Mouse (Mus musculus) ovary, adult 10 weeks (tissue): Measurements from ENCODE around the gene Jaml. TPM values are rescaled to one million over a fixed set of nuclear protein-coding genes. Genes with fewer than 3 reads are reported as not detected.

Experiments used
- polyA plus RNA-seq: library from polyadenylated mRNA; stranded (reverse); fragments of 350-450 nt; fragmentation: Illumina TruSeq; extraction: RNeasy Lipid Tissue Mini Kit (QIAGEN cat#74804); gene quantifications from one replicate; pipeline ENCODE4 v1.2.3, GENCODE M21; 2014

Jaml gene
- 4.1 TPM for polyA plus RNA-seq

DNA sequence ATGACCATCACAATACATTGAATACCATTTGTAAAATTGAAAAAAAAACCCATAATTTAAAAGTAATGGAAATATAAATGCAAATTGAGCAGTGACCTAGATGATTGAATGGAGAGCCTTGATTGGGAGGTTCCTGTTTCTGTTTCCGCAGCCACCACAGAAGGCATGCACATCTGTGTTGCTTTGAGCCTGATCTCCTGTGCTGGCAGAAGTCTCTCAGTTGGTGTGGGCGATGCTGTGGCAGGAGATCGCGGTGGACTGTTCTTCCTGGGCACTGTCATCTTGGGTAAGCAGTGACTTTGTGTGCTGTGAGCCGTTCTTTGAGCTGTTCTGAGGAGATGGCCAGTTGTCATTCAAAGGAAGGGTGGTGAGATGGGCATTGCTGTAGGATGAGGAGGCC, at the start of gene Jaml:
TSS of gene Jaml (plus strand) at position 173 of the 400 bp plus-strand sequence.

DNA sequence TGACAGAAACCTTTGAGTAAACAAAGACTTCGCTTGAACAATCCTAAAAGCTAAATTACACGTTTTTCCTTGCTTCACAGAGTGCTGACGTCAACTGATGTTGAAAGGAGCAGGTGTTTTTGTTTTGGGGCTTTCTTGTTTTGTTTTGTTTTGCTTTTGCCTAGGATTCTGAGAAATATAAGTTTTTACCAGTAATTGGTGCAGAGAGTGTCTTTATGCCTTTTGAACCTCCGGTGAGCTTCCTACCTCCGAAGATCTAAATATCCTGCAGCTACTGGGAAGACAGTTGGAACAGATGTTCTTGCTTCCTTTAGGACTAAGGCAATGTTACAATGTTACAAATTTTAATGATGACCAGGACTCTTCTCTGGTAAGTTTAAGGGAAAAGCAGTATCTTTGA, 39.5 kb upstream of the Jaml start, which contains the start of gene Mpzl2:
TSS of gene Mpzl2 (plus strand) at position 301 of the 400 bp plus-strand sequence.

DNA sequence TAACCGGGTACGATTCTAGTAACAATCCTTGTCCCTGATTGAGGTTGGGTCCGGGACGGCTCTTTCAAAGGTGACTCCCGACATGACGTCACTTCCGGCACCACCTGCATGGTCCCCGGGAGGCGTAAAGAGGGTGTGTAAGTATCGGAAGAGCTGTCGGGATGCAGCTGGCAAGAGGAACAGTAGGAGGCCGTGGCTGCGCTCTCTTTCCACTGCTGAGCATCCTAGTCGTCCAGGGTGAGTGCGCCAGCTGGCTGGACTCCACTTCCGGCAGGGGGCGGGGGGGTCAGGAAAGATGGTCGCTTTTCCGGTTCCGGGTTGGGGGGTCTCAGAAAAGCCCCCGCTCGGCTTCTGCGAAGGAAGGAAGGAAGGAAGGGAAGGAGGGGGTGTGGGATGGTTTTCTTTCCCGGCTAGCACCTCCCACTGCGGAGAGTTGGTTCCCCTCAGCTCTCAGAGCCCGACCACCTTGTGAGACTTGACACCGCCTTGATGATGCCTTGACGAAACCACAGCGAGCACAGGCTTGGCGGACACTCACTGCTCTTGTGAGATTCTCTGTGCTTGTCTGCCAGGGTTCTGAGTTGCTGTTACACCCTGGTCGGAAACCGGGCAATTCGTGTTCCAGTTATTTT, 23.8 kb upstream of the Jaml start, which contains the start of gene Mpzl3:
TSS of gene Mpzl3 (plus strand) at position 105 of the 632 bp plus-strand sequence.

DNA sequence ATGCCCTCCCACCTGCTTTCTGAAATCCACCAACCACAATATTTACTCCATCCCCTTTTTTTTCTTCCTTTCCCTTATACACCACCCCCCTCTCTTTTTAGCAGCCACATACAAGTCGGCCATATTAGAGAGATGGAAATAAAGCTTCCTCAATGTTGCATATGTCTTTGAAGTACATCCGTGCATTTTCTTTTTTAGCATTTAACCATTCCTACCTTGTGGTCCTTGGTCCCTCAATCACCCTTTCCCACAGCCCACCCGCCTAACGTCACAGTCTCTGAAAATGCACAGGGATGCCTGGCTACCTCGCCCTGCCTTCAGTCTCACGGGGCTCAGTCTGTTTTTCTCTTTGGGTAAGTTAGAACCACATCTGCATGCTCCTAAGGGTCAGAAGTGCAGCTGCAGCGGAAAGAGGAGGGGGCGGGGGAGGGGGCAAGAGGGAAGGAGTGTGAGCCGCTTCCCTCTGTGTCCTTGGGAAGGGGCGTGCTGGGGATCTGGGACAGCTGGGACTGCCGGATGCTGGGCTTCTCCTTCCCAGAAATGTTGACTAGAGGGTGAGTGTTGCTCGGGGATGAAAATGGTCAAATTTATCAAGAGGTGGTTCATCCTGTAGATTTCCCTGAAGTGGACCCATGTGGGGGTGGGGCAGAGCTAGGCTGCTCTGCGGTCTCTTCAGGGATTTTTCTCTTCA, 38.9 kb downstream of the Jaml start, which contains the start of gene Scn2b:
TSS of gene Scn2b (plus strand) at position 42 of the 691 bp plus-strand sequence.

DNA sequence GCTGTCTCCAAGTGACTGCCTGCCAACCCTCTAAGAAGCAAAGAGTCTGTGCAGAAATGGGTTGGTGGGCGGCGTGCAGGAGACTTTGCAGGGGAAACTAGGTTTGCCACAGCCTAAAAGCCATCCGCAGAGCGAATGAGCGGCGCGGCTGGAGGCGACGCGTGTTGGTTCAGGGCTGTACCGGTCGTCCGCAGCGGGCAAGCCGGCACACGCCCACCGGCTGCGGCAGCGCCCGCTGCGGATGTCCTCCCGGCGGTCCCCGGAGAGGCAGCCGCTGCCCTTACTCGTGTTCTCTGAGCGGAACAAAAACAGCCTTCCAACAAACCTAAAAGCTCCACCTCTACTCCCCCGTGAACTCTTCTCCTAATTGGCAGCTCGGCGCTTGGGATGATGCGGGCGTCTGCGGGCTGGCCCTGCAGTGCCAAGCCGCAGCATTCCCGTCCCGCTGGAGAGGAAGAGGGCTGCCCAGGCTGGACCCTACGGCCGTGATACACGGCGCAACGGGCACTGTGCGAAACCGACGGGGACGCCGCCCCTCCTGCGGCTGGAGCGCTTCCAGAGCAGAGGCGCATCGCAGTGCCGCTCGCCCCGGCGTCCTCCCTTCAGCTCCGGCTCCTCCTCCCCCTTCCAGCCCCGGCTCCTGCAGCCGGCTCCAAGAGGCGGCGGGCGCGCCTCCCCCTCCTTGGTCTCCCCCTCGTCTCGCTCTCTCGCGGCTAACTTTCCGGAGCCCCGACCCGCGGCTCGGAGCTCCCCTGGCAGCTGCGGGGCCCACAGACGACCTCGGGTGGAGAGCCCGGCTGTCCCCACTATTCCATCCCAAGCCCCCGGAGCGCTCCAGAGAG, 59.4 kb downstream of the Jaml start, which contains the start of gene Scn4b:
TSS of gene Scn4b (plus strand) at position 205 of the 842 bp plus-strand sequence.

Other genes with a start within 250 kb of the Jaml start
- gene Kmt2a, start 197.9 kb upstream of the Jaml start, polyA plus RNA-seq: 41.2 TPM
- 284 TPM for gene Atp5l, start 158.4 kb upstream of the Jaml start, polyA plus RNA-seq
- 81.2 TPM for gene Ube4a, start 113.6 kb upstream of the Jaml start, polyA plus RNA-seq
- 1.3 TPM for gene Cd3g, start 98.8 kb upstream of the Jaml start, polyA plus RNA-seq
- gene Cd3d, start 97.4 kb upstream of the Jaml start, polyA plus RNA-seq: 0.29 TPM
- 0.80 TPM for gene Cd3e, start 69.6 kb upstream of the Jaml start, polyA plus RNA-seq
- gene Mpzl2, start 39.4 kb upstream of the Jaml start, polyA plus RNA-seq: 6.6 TPM
- gene Mpzl3, start 24.0 kb upstream of the Jaml start, polyA plus RNA-seq: 3.0 TPM
- 1.1 TPM for gene Scn2b, start 38.6 kb downstream of the Jaml start, polyA plus RNA-seq
- 0.40 TPM for gene Scn4b, start 59.2 kb downstream of the Jaml start, polyA plus RNA-seq
- not detected for gene BC049352, start 102.8 kb downstream of the Jaml start, polyA plus RNA-seq
- gene Tmprss4, start 124.9 kb downstream of the Jaml start, polyA plus RNA-seq: not detected
- gene Il10ra, start 190.0 kb downstream of the Jaml start, polyA plus RNA-seq: 0.51 TPM
- gene Tmprss13, start 239.9 kb downstream of the Jaml start, polyA plus RNA-seq: 4.1 TPM